18 mouse cellular contexts compared by ENCODE assay signal in the genomic region with DNA sequence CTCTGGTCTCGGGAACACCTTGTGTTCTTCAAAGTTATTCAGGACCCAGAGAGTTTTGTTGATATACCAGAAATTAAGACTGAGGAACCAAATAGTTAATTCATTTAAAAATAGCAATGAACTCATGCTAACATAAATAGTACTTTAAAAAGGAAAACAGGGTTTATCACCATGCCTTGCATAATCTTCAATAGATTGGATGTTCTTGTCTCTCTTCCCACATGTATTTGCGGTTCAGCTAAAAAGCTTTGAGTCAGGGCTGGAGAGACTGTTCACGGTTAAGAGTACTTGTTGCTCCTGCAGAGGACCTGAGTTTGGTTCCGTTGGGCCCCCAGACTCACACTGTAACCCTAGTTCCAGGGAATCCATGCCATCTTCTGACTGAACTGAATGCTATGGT.
"Had no signal": no experiment of that assay in that cellular context is flagged by ENCODE, and none has a peak within 500 bp of the region (broad histone marks: within the 10 kb centered on the region; RNA-seq: fewer than 3 reads in every experiment).

No protein-coding gene starts in this region.

- DNase-seq: kidney, adult 9 months; kidney, postnatal 14 days; kidney, postnatal 4 days; left cerebral cortex, postnatal 4 days; lung, adult 2 months; lung, postnatal 14 days; lung, postnatal 4 days; retina, postnatal 1 day; thymus, adult 18-20 months; thymus, postnatal 36 days had no signal

- H3K4me2 ChIP-seq: limb, embryonic 13.5 days; liver, embryonic 12.5 days; liver, embryonic 15.5 days; midbrain, embryonic 13.5 days; neural tube, embryonic 13.5 days had no signal

- H3K27me3 ChIP-seq: limb, embryonic 13.5 days; liver, embryonic 12.5 days; liver, embryonic 15.5 days; midbrain, embryonic 13.5 days; neural tube, embryonic 13.5 days had no signal

- ATAC-seq: liver, embryonic 12.5 days; midbrain, embryonic 13.5 days; midbrain, embryonic 16.5 days had no signal

- H3K9me3 ChIP-seq: limb, embryonic 13.5 days; liver, embryonic 12.5 days; liver, embryonic 15.5 days; midbrain, embryonic 10.5 days; midbrain, embryonic 13.5 days; neural tube, embryonic 13.5 days had no signal

- H3K4me1 ChIP-seq: midbrain, embryonic 10.5 days; midbrain, embryonic 13.5 days; neural tube, embryonic 13.5 days had no signal

- H3K9ac ChIP-seq: limb, embryonic 13.5 days; liver, embryonic 12.5 days; liver, embryonic 15.5 days; midbrain, embryonic 13.5 days; neural tube, embryonic 13.5 days had no signal

- H3K36me3 ChIP-seq: limb, embryonic 13.5 days; liver, embryonic 12.5 days; liver, embryonic 15.5 days; midbrain, embryonic 10.5 days; midbrain, embryonic 13.5 days; neural tube, embryonic 13.5 days had no signal

- H3K4me3 ChIP-seq: limb, embryonic 13.5 days; liver, embryonic 12.5 days; liver, embryonic 15.5 days; midbrain, embryonic 10.5 days; midbrain, embryonic 13.5 days; myocyte; neural tube, embryonic 13.5 days had no signal

- H3K27ac ChIP-seq: limb, embryonic 13.5 days; liver, embryonic 12.5 days; liver, embryonic 15.5 days; midbrain, embryonic 10.5 days; midbrain, embryonic 13.5 days; neural tube, embryonic 13.5 days had no signal
